In genomic region chr7:49821370-49821769, GRCm38 (mm10) we compare ENCODE assay signal across 25 mouse cellular contexts.
"Had no signal": no experiment of that assay in that cellular context is flagged by ENCODE, and none has a peak within 500 bp of the region (broad histone marks: within the 10 kb centered on the region; RNA-seq: fewer than 3 reads in every experiment).

No protein-coding gene starts in this region.

- H3K4me3 ChIP-seq: gastrocnemius, adult 2 months; heart, embryonic 10.5 days; heart, embryonic 12.5 days; hindbrain, embryonic 10.5 days; hindbrain, embryonic 12.5 days; intestine, embryonic 15.5 days; layer of hippocampus, adult 2 months; left cerebral cortex, adult 2 months; limb, embryonic 10.5 days; limb, embryonic 12.5 days had no signal

- H3K9me3 ChIP-seq: heart, embryonic 10.5 days; heart, embryonic 12.5 days; hindbrain, embryonic 10.5 days; hindbrain, embryonic 12.5 days; intestine, embryonic 15.5 days; limb, embryonic 10.5 days; limb, embryonic 12.5 days had no signal

- H3K4me2 ChIP-seq: heart, embryonic 12.5 days; hindbrain, embryonic 12.5 days; hindbrain, embryonic 14.5 days; intestine, embryonic 15.5 days; limb, embryonic 12.5 days; liver, embryonic 11.5 days had no signal

- ATAC-seq: hindbrain, embryonic 16.5 days; intestine, embryonic 15.5 days; intestine, postnatal 0 days had no signal

- H3K9ac ChIP-seq: heart, embryonic 12.5 days; hindbrain, embryonic 12.5 days; hindbrain, embryonic 14.5 days; intestine, embryonic 15.5 days; limb, embryonic 12.5 days had no signal

- H3K27me3 ChIP-seq: heart, embryonic 12.5 days; hindbrain, embryonic 12.5 days; intestine, embryonic 15.5 days; limb, embryonic 12.5 days had no signal

- H3K4me1 ChIP-seq: intestine, embryonic 15.5 days; limb, embryonic 12.5 days had no signal

- DNase-seq: gastrocnemius, adult 2 months; gastrocnemius, postnatal 10 days; gastrocnemius, postnatal 25 days; heart, adult 18-20 months; heart, postnatal 10 days; heart, postnatal 4 days; kidney, adult 18-20 months; kidney, adult 8-10 months; kidney, postnatal 10 days; kidney, postnatal 25 days; kidney, postnatal 4 days; liver had no signal

- H3K36me3 ChIP-seq: intestine, embryonic 15.5 days had no signal

- H3K27ac ChIP-seq: gastrocnemius, adult 2 months; heart, embryonic 10.5 days; hindbrain, embryonic 10.5 days; hindbrain, embryonic 12.5 days; hindbrain, embryonic 14.5 days; intestine, embryonic 15.5 days; left cerebral cortex, adult 2 months; limb, embryonic 10.5 days; limb, embryonic 12.5 days had no signal
